Mouse (Mus musculus) megakaryocyte, adult 5-6 weeks (primary cell): ENCODE data around the gene Nkiras2. TPM values are rescaled to one million over a fixed set of nuclear protein-coding genes. Genes with fewer than 3 reads are reported as not detected.
"Not testable (repeated sequence)": the region's sequence is repeated elsewhere in the genome, so short reads cannot be mapped to it uniquely, and the experiment has no call there.

ENCODE experiments used
- ATAC-seq: 2 replicates; pipeline ENCODE4 v1.8.0; 2016; ENCODE audit warnings: mild to moderate bottlenecking, inconsistent platforms; ENCODE audit not compliant: poor library complexity, severe bottlenecking
- total RNA-seq, 2 experiments: library from RNA; stranded (forward) in 1 of 2; stranded (reverse) in 1 of 2; fragments of 153-499, 151-499 nt in 1 of 2; fragments of 221-1000, 200-1000 nt in 1 of 2; gene quantifications; 2 replicates each; pipeline versions ENCODE4 v1.2.3 to v1.2.4; 2015 to 2017

Gene Nkiras2
- 47.7 and 52.7 TPM in 2 replicates for total RNA-seq (2015)
- total RNA-seq (2017), result 36.0 and 45.5 TPM in 2 replicates

DNA sequence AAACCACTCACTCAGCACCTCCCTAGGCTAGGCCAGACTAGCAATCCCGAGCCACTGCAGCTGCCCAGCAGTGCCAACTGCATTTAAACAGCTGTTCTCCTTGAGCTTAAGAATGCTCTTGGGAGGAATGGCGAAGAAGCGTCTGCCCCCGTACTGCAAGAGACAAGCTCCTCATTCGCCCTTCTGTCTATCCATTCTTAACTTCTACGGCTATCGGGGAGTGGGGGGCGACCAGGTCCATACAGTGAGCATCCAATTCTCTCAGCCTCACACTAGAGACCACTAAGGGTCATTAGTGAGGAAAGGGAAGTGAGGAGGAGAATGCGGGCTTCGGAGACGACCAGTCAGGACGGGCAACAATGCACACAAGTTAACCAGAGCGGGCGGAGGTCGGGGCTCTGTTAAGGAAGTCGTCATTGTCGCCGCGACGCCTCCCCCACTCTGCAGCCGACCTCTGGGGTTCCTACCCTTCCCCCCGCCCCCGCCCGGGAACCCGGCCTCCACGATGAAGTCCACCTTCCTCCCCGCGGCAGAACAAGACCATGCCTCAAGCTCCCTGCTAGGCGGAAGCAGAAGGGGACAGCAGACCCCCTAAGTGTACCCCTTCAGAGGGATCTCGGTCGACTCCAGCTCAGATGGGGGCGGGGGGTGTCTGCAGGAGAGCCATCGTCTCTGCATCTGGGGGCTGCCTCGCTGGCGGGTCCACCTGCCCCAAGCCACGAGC is at the start of gene Nkiras2:
Nkiras2 (plus strand) TSS at position 484 of the 724 bp plus-strand sequence.
- peak; percentile 51 for ATAC-seq

DNA sequence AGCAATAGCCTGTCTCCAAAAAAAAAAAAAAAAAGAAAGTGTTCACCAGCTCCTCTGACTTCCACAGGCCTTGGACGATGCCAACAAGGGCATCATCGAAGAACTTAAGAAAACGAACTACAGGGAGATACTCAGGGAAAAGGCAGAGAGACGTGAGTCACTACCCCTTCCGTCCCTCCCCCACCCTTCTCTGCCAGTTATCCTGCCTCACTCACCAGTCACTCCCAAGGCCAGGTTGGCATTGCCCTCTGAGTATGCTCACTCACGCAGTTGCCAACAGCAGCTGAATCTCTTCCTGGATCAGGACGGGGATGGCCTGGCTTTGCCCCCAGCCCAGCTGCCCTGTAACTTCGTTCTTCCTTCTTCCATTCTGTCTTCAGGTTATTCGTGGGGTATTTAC is 49.3 kb upstream of the Nkiras2 start:
- no peak for ATAC-seq

DNA sequence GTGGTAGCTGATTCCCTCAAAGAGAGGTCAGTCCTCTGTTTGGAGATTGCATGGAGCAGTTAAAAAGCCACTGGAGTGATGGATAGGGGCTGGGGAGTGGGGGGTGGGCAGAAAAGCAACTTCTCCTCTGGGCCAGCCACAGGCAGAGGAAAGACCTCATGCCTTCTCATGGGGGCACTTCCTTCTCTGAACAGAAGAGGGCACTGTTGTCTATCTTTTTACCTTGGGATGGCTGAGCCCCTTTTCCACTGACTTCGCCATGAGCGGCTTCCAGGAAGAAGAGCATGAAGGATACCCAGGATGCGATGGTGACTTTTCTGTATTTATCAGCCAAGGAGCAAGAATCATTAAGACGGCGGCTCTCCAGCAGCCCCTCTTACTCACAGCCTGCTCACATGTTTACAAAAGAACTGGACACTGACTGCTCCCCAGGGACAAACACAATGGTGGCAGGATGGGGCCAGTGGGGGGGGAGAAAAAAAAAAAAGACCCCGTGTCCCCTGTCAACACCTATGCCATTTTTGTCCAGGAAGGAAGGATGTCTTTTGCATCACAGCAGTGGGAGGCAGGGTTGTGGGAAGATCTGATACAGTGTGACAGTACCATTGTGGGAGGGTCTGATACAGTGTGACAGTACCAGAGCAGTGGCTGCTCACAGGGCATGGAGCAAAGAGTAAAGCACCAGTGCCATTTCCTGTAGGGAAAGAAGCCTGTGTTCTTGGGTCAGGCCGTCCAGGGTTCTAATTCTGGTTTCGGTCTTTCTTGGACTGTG is 48.4 kb upstream of the Nkiras2 start:
- ATAC-seq, result peak; percentile 67

DNA sequence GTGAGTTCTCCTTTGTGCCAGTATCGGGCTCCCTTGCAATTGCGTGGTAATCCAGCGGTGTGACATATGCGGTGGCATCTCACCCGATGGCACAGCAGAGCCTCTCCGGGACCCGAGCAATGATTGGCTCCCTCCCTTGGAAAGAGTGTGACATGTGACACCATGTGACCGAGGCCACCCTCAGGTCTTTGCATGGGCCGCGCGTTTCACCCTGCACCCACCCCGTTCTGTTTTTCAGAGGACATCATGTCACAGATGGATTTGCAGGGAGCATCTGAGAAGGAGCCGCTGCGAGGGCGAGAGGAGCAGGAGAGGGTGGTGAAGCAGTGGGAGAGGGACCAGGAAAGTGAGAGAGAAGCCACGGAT is 47.9 kb upstream of the Nkiras2 start:
- peak; percentile 49 for ATAC-seq

DNA sequence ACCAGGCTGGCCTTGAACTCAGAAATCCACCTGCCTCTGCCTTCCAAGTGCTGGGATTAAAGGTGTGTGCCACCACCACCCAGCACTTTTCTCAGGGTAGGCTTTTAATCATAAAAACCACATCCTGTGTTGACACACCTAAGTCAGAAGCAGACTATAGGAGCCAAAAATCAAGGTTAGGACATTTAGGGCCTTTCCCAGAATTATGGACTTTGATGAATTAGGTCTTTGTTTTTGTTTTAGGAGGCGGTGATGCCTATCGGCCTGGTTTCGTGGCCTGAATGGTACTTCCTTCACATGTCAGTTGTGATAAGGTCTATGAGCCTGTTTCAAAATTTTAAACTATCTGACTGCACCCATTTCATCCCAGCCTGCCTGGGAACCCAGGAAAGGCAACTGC is 44.9 kb upstream of the Nkiras2 start:
- ATAC-seq, result no peak

DNA sequence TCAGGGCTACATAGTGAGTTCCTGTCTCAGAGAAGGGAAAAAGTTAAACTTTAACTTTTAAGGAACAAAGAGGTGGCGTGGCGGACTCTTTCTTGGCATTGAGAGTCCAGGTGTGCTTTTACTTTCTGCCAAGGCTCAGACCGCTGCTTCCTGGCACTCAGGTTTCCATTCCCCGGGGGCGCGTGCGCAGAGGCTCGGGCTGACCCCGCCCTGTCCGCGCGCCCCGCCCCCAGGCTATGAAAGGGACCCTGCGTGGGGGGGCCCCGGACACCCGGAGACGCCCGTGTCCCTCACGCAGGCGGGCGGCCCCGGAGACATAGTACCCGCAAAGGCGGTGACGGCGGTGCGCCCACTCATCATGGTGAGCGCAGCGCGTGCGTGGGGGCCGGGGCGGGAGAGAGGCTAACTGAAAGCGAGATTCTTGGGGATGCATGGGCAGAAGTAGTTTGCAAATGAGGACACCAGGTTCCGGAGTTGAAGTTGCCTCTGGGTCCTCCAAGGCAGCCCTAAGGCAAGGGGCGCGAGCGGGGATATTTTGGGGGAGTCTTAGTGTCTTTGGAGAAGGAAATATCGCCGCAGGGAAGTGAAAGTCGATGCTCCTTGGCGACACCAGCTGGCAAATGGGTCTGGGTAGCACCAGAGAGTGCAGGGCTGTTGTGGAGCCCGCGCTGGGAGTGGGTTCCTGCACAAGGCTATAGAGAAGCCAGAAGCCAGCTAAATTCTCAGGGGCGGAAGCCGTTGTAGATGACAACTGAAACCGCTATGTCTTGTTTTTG is 44.1 kb upstream of the Nkiras2 start, which contains the start of gene Cnp:
Cnp (plus strand) TSS at position 197 of the 776 bp plus-strand sequence.
- peak; percentile 60 for ATAC-seq

DNA sequence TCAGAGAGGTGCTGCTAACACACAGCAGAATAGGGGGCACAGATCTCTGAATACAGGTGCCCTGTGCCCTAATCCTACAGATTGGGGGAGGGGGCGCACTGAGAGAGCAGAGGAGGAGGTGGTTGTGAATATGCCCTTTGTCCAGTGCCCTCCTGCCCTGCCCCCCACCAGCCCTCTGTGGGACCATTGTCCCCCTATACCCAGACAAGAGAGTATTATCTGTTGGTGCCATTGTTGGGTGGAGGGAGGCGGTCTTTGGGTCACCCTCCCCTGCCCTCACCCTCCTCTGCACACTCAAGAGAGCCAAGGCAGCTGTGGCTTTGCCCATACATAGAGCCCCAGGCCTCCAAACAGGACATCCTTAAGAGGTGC is 43.6 kb upstream of the Nkiras2 start:
- no peak for ATAC-seq

DNA sequence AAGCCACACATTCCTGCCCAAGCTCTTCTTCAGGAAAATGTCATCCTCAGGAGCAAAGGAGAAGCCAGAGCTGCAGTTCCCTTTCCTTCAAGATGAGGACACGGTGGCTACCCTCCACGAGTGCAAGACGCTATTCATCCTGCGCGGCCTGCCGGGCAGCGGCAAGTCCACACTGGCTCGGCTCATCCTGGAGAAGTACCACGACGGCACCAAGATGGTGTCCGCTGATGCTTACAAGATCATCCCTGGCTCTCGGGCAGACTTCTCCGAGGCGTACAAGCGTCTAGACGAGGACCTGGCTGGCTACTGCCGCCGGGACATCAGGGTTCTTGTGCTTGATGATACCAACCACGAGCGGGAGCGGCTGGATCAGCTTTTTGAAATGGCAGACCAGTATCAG is 42.8 kb upstream of the Nkiras2 start:
- ATAC-seq, result no peak

DNA sequence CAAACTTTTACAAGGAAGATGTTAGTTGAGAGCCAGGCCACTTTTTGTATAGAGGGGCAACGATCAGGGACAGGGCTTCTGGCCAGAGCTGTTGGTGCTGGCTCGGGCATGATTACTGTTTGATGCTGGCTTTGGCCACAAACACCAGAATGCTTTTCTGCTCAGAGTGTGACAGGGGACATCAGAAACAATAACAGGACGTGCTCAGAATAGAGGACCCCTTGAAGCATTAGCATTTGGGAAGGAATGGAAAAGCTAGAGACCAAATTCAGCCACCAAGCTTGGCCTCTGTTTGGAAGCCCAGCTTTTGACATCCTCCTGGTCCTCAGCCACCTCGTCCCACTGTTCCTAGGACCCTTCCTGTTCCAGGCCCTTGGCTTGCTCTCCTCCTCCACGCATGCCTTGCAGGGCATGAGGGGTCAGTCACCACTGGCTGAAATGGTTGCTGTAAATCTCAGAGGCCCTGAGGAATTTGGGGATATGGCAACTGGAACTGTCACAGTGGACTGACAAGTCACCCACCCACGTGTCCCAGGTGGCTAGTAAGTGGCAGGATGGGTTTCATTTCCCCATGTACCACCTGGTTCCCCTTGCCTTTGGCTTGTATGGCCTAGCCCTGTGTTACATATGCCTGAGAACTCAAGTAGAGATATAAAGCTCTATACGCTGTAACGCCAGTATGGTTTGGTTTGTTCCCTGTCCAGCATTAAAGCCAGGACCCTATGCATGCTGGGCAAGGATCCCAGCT is 41.0 kb upstream of the Nkiras2 start:
- no peak for ATAC-seq

DNA sequence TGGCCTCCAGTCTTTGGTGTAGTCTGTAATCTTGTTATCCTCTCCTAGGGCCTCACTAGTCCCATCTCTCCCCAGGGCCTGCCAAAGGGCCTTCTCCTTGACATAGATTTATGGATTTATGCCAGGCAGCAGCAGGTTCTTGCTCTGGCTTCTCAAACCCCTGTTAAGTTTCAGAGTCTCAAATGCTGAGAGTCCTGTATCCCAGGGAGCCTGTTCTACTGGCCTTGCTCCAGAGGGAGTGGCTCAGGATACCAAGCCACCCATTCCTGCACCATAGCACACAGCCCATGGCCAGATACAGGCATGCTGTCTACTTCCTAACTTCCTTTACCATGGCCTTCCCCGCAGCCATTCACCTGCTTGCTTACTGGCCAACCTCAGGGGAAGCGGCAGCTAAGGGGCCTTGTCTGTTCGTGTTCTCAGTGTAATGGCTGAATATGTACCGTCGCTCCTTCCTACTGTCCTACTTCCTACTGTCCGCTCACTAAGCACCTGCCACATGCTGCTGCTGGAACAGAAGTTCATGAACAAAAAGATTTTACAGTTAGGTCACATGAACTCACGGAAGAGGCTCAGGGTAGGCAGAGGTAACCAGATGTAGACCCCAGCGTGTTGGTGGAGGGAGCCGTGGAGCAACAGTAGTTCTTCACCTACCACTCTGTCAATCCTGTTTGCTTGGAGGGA is 39.8 kb upstream of the Nkiras2 start:
- no peak for ATAC-seq

DNA sequence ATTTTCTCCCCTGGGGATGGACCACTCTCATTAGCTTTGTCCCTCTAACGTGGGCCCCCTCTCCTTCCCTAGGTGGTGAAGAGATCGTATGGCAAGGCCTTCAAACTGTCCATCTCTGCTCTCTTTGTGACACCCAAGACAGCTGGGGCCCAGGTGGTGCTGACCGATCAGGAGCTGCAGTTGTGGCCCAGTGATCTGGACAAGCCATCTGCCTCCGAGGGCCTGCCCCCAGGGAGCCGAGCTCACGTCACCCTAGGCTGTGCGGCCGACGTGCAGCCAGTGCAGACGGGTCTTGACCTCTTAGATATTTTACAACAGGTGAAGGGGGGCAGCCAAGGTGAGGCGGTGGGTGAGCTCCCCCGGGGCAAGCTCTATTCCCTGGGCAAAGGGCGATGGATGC is 38.8 kb upstream of the Nkiras2 start:
- no peak for ATAC-seq

DNA sequence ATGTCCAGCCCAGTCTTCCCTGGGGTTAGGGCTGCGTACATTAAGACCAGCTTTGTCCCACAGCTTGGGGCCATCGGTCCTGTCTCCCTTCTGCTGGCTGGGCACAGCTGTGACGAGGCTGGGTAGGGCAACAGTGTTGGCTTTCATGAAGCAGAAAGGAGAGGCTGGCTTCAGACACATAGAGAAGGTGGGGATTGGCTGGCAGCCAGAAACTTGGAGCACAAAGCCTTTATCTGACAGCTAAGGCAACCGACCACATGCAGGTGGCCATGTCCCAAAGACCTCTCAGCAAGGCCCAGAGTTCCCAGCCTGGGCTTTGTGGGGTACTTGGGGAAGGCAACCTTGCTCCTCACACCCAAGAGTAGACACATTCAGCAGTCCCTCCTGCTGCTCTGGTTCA is 37.3 kb upstream of the Nkiras2 start:
- ATAC-seq, result no peak

DNA sequence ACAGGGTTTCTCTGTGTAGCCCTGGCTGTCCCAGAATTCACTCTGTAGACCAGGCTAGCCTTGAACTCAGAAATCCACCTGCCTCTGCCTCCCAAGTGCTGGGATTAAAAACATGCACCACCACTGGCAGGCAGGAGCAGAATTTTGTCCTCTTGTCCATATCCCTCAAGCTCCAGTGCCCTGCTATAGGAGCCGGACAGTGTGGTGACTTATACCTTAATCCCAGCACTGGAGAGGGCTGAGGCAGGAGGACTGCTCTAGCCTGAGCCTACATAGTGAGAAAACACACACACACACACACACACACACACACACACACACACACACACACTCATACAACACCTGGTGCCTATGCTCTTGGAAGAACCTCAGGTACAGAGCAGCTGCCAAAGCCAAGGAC is 36.6 kb upstream of the Nkiras2 start:
- ATAC-seq, result not testable (repeated sequence)

DNA sequence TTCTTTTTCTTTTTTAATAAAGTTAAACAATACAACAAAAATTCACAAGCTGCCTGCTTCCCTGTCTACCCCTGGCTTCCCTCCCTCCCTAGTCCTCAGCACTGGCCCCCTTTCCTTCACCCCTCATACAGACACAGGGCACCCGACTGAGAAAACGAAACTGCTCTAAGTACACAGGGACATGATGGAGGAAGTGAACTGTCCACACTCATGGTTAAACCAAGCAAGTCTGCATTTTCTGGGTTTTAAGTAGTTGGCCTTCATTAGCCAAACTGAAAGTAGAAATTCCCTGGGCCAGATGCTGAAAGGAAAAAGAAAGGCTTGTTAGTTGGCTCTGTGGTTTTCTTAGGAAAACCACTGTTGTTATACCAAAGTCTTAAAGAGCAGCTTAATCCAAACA is 36.2 kb upstream of the Nkiras2 start:
- ATAC-seq, result no peak

DNA sequence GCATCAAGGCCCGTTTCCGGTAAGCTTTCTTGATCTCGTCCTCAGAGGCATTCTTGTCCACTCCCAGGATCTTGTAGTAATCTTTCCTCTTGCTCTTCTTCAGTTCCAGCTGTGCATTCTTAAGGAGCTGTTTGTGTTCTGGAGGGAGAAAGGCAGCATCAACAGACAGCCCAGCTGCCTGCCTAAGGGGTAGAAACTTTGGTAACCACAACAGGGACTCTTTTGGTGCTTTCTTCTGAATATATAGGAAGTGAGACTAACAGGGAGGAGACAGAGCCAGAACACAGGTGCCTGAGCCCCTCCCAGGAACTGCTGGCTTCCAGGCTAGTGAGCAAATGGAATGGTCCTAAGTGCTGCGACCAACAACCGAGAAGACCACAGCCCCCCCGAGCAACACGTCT is 34.5 kb upstream of the Nkiras2 start:
- peak; percentile 51 for ATAC-seq

DNA sequence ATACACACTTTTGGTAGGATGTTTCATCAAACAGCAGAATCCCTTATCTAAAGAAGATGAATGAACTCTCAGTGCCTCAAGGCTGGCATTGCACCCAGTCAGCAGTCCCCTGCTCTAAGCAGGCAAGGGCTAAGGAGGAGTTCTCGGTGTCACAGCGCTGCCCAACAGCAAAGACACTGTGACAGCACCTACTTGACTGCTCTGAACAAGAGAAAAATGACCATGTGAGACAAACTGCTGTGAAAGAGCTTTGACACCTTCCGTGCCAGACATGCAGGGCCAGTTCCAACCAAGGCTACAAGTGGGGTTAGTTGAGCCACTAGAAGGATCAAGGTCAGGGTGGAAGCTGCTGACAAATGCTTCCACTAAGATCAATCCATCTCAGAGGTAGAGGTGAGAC is 33.9 kb upstream of the Nkiras2 start:
- no peak for ATAC-seq

DNA sequence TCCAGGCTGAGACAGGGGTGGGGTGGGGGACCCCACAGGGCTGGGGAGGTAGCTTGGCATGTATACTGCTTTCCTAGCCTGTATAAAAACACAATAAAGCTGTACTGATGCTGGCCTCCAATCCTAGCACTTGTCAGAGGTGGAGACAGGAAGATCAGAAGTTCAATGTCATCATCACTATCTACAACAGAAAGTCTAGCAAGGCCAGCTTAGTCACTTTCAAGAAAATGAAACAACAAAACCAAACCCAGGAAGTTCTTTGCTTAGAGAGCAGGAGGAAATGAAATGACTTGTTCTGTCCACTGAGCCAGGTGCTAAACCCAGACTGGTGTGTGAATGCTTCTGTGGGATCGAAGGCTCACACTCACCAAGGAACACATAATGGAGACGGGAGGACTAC is 30.6 kb upstream of the Nkiras2 start:
- ATAC-seq, result no peak; the same call in 1 of the 2 replicates

DNA sequence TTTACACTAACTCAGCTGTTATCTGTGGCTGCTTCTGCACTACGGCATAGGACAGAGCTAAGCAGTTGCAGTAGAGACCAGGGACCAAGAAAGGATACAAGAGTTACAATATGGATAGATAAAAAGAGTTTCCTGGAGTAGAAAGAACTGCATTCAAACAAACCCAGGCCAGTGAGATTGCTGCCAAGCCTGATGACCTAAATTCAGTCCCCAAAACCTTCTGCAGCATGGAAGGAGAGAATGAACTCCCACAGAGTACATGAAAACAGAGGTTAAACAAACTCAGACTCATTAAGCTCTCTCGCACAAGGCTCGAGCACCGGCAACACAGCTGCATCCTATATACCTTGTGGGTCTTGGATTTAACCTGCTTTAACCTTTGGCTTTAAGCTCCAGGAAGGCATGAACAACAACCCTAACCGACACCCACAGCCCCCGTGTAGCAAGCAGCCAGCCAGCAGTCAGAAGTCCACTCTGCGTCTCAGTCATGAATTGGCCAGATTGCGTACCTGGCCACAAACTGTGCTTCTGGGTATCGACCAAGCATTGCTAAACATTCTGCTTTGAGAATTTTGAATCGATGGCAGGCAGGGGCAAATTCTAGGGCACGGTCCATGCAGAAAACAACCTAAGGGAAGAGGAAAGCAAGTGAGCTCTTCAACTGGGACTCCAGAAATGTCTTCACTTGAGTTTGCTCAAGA is 26.5 kb upstream of the Nkiras2 start:
- ATAC-seq, result no peak

DNA sequence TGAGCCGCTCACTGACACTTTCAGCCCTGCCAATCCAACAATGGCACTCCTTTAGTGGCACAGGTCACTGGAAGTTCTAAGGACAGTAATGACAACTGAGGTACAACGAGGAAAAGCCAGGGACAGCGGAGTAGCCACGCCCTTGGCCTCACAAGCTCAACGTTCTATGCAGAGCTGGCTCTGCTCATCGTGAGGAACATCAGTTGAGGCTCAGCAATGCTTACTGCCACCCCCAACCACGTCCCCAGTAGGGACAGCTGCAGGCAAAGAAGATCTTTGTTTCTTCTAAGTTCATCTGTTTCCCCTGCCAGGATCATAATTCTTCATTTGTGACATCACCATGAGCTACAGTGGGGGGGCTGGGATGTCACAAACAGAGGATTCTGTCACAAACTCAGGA is 24.4 kb upstream of the Nkiras2 start:
- no peak for ATAC-seq

DNA sequence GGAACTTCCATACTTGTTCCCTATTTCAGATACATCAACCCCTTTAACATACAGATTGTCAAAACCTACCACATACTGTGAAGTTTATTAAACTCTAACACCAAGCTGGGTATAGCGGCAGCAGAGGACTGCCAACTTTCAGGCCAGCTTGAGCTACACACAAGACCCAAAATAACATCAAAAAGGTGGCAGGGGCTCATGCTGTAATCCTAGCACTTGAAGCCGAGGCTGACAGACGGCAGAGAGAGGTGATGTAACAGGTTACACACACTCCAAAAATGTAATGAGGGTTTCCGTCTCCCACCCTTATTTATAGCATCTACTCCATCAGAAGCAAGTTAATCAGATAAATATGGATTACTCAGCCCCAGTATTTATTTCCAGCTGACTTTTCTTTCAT is 23.5 kb upstream of the Nkiras2 start:
- no peak for ATAC-seq
